Mouse (Mus musculus): ENCODE measurements around the gene Mast3. TPM values are rescaled to one million over a fixed set of nuclear protein-coding genes. Genes with fewer than 3 reads are reported as not detected.
"Not testable (repeated sequence)": the region's sequence is repeated elsewhere in the genome, so short reads cannot be mapped to it uniquely, and the experiment has no call there.

The Mast3 gene
- total RNA-seq, 2 experiments from 2014 or later: 16.7 to 48.7 TPM

DNA sequence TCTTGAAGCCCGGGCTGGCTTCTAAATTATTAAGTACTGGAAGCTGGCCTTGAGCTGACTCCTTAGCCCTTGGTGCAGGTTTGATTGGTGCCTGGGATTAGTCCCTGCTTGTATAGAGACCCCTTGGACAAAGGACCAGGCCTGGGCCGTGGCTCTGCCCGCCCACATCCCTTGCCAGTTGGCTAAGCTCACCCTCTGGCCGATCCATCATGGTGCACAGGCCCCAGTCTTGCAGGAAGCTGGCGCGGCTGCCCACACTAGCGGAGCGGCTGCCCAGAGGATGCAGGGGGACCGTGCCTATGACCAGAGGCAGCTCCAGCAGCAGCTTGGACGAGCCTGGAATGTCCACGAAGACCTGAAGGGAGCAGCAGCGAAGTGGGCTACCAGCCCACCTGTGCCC, 31.8 kb upstream of the Mast3 start:
- ATAC-seq (replicated peaks; ENCODE audit: poor library complexity): no peak

DNA sequence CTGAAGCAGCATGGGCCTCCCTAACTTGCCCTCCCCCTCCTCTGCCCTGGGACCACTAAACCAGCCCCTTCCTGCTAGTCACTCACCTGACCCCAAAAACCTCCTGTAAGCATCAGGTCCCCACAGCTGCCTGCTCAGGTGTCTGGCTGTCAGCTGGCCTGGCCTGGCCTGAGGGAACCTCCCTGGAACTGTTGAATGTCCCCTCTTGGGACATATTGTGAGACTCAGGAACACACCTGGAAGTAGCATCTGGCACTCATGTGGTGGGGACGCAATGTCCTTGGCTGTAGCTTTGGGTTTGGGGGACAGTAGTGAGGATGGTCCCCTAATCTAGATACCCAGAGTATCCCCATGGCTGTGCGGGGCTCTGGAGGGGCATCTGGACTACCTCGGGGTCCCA, 29.2 kb upstream of the Mast3 start:
- ATAC-seq (replicated peaks; ENCODE audit: poor library complexity): no peak

DNA sequence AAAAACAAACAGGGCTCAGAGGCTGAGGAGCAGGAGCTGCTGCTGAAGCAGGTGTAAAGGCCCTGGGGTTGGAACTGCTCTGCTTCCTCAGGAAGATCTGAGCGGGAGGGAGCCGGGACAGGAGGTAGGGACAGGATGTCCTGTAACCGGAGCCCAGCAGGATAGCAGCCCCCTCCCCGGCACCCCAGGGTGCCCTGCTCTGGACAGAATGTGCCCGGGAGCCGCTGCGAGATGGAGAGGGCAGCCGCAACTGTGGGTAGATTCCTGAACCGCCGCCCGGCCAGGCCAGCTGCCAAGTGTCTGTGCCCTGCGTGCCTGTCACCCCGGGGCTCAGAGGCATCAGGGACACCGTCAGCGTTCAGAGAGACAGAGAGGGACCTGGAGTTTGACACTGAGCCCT, 28.7 kb upstream of the Mast3 start:
- 0 out of 2 replicates have a peak, but pooled peaks have one; percentile 30 for ATAC-seq (replicated peaks; ENCODE audit: poor library complexity)

DNA sequence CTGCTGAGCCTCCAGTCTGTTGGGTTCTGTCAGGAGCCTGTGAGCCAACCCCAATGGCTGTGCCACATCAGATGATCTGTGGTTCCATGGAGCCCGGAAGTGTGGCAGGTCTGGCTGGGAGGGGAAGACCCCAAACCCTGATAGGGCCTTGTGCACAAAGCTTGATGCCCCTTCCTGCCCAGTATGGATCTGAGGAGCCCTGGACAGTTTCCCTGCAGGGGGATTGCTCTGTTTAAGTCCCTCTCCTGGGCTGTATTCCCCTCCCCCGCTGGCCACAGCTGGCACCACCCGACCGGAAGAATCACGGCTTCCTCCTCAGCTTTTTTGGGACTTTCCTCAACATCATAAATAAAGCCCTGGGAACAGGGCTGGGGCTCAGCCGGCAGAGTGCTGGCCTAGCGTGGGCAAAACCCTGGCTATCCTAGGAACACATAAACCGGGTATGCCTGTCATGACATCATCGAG, 28.2 kb upstream of the Mast3 start:
- peak; percentile 71 for ATAC-seq (replicated peaks; ENCODE audit: poor library complexity)

DNA sequence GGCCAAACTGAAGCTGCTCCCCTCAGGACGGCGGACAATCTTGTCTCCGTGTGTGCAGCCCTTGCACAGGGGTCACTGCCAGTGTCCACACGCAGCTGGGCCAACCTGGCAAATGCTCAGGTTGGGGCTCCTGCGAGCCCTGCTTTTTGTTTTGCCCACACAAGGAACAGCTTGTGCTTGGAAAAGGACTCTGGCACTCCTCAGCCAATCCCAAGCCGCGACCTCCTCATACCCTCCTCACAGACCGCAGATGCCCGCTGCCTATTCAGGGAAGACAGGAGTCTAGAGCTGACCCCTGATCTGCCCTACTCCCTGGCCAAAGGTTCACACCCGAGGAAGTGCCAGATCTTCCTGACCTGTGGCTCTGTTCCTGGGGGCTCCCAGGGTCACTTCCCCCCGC, 27.5 kb upstream of the Mast3 start:
- ATAC-seq (replicated peaks; ENCODE audit: poor library complexity): no peak

DNA sequence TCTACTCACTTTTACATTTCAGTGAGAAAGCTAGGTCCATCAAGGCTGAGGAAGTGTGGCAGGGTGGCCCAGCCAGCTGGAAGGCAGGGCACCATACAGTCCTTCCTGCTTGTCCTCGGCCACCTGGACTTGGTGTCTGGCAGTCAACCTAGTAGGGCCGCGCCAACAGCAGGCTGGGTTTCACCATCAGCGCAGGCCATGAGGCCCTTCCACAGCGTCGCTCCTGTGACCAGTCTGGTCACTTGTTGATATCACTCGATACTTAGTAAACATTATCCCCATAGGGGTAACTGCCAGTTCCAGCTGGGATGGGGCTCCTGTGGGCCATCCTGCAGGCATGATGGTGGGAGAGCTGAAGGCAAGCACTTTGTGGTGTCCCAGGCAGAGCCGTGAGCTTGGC, 26.7 kb upstream of the Mast3 start:
- no peak for ATAC-seq (replicated peaks; ENCODE audit: poor library complexity)

DNA sequence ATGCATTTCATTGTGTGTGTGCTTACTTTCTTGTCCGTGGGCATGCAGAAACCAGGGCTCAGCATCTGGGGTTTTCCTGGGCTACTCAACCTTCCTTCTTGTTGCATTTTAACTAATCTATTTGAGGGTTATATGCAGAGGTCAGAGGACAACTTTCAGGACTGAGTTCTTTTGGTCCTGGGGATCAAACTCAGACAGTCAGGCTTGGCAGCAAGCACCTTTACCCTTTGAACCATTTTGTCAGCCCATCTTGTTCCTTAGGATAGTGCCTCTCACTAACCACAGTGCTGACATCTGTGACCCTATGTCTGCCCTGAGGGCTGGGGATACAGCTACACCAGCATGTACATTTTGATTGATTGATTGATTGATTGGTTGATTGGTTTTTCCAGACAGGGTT, 22.9 kb upstream of the Mast3 start:
- no peak for ATAC-seq (replicated peaks; ENCODE audit: poor library complexity)

DNA sequence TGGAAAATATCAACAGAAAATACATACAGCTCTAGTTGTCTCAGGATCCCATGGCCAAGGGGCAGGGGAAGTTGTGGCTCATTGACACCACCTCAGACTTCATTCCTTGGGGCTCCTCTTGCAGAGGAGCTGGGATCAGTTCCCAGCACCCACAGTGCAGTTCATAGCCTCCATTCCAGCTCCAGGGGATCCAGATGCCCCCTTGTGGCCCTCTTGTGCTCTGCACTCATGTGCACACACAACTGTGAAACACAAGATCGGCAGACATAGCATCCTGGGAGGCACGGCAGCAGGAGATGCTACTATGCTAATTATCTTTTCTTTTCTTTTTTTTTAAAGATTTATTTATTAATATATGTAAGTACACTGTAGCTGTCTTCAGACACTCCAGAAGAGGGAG, 22.2 kb upstream of the Mast3 start:
- peak; percentile 50; the same call in 1 of the 2 replicates for ATAC-seq (replicated peaks; ENCODE audit: poor library complexity)

DNA sequence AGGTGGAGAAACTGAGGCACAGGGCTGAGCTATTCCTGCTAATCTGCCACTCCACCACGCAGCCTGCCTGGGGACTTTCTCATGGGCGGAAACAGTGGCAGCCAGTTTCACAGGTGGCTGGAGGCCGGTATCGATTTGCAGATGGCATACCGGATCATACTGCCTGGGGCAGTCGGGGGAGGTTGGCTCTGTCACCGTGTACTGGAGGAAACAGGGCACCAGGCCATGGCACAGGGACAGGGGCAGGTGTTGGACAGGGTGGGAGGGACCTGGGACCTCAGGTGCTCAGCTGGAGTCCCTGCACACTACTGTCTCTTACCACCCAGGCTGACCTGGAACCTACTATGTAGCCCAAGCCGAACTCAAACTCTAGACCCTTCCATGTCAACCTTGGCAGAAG, 21.0 kb upstream of the Mast3 start:
- ATAC-seq (replicated peaks; ENCODE audit: poor library complexity): no peak

DNA sequence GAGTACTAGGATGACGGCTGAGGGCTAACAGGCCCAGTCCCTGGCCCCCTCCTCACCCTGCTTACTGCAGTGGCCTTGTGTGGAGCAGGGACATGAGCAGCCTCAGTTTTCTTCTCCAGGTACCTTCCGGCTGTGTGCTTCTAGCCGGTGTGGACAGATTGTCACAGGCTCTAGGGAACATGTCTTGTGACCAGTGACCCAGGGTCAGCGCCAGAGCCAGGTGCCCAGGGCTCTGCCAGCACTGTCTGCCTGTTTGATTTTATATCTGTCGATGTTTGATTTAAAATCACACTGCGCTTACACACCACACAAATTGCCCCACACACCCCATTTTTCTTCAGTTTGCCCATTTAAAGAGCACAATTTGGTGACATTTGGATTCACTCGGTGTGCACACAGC, 18.9 kb upstream of the Mast3 start:
- ATAC-seq (replicated peaks; ENCODE audit: poor library complexity): no peak

DNA sequence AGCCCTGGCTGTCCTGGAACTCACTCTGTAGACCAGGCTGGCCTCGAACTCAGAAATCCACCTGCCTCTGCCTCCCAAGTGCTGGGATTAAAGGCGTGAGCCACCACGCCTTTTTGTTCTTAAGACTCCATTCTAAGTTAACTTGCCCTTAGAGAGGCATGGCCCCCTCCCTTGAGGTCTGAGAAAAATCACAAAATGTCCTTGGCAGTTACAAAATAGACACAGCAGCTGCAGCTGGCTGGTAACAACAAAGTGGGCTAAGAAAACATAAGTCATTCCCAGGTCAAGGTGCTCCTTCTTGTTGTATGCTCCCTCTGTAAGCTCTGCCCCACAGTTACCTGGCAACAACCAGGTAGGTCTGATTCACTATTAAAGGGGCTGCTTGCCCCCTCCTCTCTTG, 17.7 kb upstream of the Mast3 start:
- ATAC-seq (replicated peaks; ENCODE audit: poor library complexity): not testable (repeated sequence)

DNA sequence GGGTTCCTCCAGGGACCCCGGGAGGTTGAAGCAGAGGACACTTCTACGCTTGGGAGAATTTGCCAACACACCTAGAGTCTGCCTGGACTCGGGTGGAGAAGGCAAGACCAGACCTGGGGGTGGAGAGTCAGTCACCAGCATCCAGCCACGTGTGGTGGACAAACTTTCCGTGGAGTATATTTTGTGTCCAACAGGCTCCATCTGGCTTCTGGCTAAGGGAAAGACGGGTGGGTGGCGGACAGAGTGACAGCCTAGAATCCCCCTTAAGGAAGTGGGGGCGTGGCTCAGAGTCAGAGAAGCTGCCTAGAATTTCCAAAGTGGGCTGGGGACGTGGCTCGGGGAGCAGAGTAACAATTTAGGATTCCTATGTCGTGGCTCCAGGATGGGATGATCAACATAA, 17.1 kb upstream of the Mast3 start:
- 0 out of 2 replicates have a peak, but pooled peaks have one; percentile 11 for ATAC-seq (replicated peaks; ENCODE audit: poor library complexity)

DNA sequence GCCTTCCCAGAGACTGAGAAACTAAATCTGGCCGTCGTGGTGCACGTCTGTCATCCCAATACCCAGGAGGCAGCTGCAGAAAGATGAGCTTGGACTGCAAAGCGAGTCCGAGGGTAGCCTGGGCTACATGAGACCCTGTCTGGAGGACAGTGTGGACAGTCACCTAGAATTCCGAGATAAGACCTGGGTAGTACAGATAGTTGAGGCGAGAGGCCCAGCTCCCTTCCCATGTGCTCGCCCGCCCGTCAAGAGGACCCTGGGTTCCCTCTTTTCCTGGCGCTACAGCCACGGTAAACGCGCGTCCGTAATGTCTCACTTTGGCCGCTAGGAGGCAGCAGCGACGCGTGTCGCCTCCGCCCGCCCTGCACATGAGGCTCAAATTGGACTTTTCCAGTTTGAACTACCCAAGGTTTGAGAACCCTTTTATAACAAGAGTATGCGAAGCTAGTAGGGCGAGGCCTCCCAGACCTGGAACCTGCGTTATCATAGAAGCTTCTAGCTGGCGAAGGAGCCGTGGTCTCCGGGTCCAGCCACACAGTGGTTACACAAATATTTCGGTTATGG, 16.6 kb upstream of the Mast3 start:
- peak; percentile 94 for ATAC-seq (replicated peaks; ENCODE audit: poor library complexity)

DNA sequence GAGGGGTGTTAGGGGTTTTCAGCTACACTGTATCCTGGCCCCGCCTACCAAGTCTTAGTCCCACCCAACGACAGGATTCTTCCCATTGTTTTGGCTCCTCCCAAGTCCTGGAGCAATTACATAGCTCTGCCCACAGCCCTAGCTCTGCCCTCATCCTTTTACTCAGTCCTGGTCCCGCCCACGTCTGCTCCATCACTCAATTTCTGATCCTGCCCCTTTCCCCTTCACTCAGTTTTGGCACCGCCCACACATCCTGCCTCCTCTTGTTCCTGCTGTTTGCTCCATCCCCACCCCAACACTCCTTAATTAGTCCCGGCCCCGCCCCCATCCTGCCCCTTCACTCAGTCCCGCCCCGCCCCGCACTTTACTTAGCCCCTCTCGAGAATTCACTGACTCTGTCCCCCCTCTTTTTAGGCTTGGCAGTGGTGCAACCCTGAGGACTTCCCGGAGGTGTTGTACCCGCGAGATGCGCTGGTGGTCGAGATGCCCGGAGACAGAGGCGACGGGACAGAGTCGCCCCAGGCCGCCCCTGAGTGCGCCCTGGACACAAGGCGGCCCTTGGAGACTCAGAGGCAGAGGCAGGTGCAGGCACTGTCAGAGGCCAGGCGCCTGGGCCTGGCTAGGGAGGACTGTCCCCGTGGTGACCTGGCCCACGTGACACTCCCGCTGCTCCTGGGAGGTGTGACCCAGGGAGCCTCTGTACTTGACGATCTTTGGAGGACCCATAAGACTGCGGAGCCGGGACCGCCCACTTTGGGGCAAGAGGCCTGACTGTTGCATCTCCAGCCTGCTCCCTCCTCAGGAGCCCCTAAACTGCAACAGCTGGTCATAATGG, 15.5 kb upstream of the Mast3 start:
- no peak for ATAC-seq (replicated peaks; ENCODE audit: poor library complexity)

DNA sequence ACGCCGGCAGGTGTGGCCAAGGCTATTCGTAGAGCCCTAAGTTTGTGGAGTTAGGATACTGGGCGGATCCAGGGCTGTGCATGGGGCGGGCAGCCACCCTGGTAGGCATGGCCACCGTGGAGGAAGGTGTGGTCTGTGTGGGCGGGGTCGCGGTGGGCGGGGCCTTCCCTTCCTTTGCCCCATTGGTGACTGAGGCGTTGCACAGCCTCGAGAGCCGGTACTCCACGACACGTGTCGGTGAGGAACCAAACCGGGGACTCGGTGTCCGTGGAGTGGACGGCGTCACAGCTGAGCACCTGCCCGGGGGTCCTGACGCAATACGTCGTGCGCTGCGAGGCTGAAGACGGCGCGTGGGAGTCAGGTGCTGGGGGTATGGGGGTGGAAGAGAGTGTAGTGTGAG, 11.8 kb upstream of the Mast3 start:
- peak; percentile 58 for ATAC-seq (replicated peaks; ENCODE audit: poor library complexity)

DNA sequence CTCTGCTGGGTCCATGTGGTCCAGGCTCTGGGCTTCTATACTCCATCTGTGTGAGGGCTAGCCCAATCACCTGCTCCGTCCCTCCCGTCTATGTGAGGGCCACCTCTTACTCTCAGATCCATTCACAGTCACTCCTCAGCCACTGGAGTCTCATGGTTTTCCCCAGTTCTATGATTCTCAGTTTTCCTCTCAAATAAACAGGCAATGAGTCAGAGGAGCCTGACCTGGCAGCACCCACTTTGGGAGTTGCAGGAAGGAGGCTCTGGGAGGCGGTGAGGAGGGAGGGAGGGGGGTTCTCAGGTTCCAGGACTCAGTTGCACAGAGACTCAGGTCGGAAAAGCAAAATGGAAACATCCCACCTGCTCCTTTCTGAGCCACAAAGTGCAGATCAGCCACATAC, 8.0 kb upstream of the Mast3 start:
- ATAC-seq (replicated peaks; ENCODE audit: poor library complexity): no peak

DNA sequence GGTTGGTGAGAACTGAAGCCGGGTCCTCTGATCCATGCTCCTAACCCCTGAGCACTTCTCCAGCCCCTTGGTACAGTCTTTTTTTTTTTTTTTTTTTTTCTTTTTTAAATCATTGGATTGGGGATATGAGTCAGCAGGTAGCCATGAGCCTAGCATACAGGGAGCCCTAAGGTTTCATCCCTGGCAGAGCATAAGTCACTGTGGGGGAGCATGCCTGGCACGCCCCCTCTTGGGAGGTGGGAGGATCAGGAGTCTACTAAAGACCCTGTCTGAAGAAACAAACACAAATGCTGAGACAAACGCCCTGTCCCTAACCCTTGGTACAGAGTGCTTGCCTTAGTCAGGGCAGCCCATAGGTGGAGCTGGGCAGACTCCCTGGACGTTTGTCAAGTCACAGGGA, 7.2 kb upstream of the Mast3 start:
- no peak for ATAC-seq (replicated peaks; ENCODE audit: poor library complexity)

DNA sequence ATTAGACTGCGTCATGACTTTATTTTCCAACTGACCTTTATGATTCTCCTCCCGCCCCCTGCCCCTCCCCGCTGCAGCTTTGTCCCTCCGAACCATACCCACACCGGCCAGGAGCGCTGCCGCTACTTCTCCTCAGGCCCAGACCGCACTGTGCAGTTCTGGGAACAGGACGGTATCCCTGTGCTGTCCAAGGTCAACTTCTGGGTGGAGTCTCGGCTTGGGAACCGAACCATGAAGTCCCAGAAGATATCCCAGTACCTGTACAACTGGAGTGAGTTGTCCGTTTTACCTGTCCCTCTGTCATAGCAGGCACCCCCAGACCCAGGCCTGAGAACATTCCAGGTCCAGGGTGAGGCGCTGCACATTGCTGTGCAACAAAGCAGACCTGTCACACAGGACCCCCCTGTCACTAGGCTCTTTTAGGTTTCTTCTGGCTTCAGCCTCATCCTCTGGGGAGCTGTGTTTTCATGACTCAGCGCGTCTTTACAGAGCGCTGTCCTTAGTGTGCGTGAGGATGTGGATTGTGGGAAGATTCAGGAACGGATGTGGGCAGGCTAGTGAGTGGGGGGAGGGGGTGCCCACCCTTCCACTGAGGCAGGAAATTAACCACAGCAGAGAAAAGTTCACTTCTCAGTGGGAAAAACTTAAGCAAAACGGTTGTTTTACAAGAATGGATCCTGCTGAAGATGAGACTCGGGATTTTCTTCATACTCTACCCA, 6.3 kb upstream of the Mast3 start:
- peak; percentile 56 for ATAC-seq (replicated peaks; ENCODE audit: poor library complexity)

DNA sequence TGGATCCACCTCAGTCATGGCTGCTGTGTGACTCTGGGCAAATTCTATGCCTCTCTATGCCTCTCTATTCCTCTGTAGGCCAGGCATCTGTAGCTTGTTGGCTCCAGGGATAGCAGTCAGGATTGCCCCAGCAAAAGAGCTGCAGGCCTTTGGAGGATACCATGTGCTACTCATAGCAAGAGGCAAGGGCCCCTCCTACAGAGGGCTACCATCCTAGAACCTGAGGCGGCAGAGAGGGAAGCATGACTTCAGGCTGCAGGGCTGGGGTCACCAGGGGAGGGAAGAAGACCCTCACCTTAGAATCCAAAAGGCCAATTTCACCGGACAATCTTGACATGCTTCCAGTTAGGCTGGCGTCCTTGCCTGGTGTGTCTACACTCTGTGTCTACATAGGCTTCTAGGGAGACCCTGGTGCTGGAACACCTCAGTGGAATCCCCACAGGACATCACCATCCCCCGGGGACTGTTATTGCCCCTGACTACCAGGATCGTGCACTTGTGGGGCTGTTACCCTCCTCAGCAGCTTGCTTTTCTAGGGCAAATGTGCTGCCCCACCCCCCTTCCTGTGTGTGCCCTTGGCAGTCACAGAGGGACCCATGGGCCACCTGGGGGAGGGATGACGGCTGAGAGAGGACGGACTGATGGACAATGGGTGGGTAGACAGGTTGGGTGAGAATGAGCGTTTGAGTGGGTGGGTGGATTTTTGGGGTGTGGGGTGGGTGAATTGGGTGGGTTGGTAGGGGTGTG, 4.3 kb upstream of the Mast3 start:
- ATAC-seq (replicated peaks; ENCODE audit: poor library complexity): no peak

DNA sequence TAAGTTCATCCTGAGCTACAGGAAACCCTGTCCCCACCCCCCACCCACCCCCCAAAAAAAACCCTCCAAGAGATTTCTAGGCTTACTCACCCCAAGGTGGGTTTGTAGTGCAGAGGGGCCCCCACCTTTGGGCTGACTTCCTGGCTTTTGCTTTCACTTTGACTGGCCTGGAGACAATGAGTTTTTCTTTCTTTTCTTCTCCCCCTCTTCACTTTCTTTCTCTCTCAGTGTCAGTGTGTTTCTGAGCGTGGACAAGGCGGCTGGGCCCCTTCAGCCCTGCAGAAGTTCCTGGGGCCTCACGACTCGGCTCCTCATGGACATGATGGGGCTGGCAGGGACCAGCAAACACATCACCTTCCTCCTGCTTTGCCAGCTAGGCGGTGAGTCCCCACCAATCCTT, 3.4 kb upstream of the Mast3 start, which contains the start of gene Il12rb1:
Il12rb1 (plus strand) TSS at position 211 of the 400 bp plus-strand sequence.
- ATAC-seq (replicated peaks; ENCODE audit: poor library complexity): no peak

DNA sequence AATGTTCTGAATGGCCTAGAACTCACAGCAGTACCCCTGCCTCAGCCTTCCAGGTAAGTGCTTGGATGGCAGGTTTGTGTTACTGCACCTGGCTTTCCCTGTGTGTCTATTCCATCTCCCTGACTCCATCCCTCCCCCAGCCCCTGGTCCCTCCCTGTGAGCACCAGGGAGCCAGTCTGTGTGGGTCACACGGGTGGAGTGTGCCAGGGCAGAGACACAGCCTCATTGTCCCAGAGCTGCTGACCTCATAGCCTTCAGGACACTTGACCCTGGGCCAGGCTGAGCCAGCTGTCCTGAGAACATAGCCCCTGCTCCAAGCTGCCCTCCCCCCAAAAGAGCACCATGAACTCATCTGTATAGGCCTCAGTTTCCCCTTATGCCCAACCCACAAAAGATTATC, 2.5 kb upstream of the Mast3 start:
- ATAC-seq (replicated peaks; ENCODE audit: poor library complexity): no peak

Measured in megakaryocyte progenitor cell, adult 5-6 weeks (primary cell).